Mouse (Mus musculus) fat pad, adult 2 months (tissue): ENCODE results near the gene Ubxn7.

Experiments
- DNase-seq: peaks from one replicate; pipeline ENCODE4 v3.0.0-alpha.2; 2011; ENCODE audit warnings: low read depth, low spot score; ENCODE audit errors: extremely low read depth

Gene Ubxn7

DNA sequence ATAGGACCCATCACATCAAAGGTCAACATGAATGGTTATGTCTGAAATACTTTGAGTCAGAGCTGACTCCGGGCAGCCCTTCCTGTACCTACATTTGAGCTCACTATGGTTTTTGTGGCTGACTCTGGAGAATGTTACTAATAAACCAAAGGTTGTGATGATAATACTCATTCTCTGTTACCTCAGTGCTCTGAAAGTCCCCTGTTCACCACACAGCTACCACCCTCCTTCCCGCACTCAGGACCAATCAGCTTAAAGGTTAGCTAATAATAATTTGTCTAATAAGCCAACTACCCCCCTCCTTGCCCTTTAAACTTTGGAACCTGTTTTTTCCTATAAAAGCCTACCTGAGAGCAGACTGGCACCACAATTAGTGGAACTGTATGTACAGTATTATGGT lies 47.5 kb downstream of the Ubxn7 start:
- no peak for DNase-seq

DNA sequence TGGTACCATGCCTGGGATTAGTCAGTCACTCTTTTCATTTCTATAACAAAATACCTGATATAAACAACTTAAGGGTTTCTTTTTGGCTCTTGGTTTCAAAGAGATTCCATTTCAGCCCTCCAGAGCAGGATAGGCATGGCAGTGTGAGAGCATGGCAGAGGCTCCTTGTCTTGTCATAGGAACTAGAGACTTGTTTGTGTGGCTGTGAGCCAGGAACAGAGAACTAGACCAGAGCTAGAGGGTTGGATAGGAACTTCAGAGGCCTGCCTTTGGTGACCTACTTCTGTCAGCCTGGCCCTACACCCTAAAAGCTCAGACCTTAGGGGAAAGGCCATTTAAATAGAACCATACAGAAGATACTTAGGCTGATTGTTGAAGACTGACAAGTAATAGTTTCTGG lies 50.8 kb downstream of the Ubxn7 start:
- no peak for DNase-seq

DNA sequence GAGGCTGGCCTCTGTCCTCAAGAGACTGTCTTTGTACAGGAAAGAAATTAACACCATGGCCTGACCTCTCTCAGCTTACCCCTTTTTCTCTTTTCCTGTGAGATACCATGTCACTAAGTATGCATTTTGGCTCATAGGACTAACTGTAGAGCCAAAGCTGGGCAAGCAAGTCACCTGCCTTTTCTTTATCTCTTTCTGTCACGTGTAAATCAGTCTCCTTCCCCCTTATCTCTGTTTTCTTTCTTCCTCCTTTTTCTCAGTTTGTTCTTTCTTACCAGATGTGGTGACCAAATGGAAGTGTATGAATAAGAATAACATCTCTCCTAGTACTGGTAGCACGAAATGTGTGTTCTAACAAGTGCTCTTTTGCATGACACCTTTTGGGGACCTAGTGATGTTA lies 52.8 kb downstream of the Ubxn7 start:
- no peak for DNase-seq

DNA sequence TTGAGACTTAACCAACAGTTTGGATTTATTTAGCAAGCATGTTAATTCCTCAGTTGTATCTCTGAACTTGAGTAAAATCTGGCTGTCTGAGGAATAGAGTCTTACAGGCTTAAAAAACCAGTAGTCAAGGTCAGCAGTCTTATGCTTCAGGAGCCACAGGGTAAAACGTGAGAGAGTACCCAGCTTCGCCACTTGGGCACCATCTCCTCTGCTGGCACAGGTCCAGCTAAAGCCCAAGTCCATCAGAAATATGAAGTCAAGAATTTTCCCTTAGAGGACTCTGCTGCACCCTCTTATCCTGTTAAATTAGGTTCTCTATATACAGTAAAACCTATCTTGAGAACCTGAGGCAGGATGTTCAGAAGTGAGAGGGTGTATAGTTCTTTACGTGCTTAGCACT lies 54.8 kb downstream of the Ubxn7 start:
- DNase-seq, result no peak

DNA sequence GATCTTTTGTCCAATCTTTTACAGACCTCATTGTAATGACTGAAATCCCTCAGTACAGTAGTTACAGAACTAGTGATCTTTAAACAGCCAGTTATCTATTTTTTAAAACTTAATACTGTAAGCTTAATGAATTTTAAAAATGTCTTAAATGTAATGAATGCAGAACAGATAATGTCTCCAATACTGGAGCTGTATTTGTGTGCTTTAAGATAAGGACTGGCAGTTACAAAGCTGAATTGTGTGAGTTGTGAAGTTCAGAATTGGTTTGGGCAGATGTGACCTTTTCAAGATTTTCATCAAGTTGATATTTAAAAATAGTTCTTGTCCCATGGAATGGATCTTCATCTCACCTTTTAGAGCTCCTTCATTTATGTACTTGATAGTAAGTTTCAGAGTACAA lies 57.0 kb downstream of the Ubxn7 start:
- no peak for DNase-seq

DNA sequence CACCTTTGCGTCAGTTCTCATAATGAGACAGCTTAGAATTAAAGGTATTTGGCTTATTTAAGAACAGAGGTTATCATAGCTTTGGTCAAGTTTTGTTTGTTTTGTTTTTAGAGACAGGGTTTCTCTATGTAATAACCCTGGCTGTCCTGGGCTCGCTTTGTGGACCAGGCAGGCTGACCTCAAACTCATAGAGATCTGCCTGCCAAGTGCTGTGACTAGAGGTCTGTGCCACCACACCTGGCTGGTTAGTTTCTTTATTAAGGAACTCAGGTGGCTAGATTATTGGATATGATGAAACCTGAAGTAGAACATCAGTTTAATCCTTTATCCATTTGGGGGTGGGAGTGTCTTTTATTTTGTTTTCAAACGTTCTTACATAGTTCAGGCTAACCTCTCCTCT lies 57.8 kb downstream of the Ubxn7 start:
- no peak for DNase-seq

DNA sequence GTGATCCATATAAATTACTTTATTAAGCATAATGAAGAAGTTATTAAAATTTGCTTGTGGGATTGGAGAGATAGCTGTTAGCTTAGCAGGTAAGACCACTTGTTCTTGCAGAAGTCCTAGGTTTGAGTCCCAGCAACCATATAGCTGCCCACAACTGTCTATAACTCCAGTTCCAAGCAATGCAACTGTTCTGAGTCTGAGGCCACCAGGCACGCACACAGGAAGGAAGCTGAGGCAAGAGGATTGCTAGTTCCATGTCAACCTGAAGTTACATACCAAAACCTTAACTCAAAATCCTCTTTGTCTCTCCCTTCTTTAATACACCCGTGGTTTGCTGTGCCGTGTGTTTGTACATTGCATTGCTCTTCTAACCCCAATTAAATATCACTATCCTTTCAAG lies 58.8 kb downstream of the Ubxn7 start:
- no peak for DNase-seq

DNA sequence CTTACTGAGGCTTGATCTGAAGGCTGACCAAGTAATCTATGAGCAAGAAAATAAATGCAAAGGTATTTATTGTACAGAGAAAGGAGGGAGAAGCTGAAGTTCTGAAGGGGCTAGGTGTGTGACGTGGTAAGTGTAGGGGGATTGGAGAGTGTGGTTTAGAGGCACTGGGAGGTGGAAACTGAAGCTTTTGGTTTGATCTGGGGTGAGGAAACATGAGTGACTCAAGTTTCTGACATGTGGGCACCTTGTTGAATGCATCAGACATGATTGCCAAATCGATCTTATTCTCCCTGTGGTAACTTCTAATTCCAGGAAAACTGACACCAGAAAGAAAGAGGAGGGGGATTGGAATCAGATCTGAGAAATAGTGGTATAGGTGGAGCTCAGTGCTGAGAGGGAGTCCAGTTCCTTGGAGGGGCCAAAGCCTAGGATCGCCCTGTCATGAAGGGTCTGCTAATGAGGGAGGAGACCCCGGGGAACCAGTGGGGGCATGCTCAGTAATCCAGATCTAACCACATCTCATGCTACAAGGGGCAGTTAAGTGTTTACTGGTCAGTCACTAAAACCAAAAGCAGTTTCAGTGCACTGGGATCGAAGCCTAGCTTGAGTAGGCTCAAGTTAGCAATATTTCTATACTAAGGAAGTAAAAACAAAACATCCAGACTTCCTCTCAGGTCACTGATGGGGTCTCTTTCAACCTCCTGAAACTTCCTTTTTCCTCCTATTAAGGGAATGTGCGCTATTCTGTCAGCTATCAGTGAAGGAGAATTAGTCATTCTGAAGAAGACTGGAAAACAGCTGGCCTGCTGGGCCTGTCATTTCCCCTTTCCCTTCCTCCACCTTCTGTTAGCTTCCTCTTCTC lies 63.9 kb downstream of the Ubxn7 start:
- no peak for DNase-seq

DNA sequence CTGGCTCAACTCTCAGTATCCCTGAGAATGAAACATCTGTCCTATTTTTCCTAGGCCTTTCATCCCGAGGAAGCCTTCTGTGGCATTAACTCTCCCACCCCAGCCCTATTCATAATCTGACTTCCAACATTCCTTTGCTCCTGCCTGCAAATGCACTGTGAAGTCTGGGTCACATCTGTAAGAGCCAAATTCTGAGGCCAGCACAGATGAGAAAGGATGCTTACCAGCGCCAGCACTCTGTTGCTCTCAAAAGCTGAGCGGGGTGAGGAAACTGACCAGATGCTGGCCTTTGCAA lies 64.4 kb downstream of the Ubxn7 start:
- DNase-seq, result no peak

DNA sequence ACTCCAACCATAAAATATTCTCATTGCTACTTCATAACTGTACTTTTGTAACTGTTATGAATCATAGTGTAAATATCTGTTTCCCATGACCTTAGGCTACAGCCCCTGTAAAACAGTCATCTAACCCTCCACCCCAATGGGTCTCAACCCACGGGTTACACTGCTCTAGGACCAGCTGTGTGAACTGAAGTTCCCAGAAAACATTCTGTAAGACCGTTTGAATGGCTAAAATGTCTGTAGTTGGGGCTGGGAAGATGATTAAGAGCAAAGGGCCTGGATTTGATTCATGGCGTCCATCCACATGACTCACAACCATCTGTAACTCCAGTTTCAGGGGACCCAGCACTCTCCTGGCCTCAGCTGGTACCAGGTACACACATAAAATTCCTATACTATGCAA lies 66.1 kb downstream of the Ubxn7 start:
- DNase-seq, result no peak

DNA sequence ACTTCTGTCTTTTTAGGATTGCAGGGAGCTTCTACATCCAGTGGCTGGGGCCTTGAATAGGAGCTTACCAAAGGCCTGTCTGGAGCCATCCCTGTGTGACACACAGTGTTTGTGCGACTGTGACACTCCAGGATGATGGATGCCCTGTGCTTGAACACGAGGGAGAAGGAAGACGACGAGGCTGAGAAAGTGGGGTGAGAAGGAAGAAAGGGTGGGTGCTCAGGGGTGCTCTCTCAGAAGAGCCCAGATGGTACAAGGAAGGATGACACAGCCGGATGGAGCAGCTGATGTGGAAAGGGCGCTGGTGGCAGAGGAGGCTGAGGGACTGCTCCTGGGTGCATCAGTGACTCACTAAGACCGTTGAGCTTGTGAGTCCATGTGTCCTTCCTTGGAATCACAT lies 68.2 kb downstream of the Ubxn7 start, which contains the start of gene Tm4sf19:
Gene Tm4sf19, plus strand, starts transcription at position 240 of the 400 bp plus-strand sequence.
- DNase-seq, result no peak

DNA sequence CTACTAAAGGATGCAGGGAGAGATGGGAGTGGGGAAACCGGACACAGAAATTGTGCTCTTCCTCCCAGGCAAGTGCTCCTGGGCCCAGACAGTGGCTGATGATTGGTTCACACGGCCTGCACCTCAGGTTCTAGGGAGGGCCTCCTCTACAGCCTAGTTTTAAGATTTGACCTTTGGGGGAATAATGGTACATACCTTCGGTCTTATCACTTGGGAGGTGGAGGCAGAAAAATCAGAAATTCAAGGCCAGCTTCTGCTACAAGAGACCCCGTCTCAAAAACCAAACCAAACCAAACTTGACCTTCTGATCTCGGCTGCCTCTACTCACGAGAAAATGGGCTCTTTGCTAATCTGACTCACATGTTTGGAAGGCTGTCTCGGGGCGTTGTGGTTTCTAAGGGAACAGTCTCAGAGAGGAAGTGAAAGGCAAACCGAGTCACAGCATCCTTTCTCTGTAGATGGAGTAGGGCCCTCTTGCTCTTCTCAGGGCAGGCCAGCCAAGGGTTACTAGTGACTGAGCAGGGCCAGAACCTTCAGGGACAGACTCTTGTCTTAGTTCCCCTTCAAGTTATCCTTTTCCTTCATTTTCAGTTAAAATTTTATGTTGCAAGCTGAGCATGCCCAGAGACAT lies 69.4 kb downstream of the Ubxn7 start:
- no peak for DNase-seq

DNA sequence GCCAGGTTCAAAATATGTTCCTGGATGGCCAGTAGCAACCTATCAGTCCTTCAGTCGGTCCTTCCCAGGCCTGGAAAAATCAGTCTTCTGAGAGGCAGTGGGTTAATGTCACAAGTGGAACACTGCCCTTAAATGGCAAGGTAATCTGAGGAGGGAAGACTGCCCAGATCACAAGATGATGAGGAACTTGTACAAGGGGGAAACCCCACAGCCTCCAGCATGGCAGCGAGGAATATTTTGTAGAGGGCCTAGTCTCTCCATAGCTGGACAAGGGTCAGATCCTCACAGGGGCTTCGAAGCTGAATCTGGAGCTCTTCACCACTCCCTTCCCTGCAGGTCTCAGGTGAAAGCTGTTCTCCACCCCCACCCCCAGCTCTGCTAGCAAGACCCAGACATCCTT lies 70.8 kb downstream of the Ubxn7 start:
- no peak for DNase-seq

DNA sequence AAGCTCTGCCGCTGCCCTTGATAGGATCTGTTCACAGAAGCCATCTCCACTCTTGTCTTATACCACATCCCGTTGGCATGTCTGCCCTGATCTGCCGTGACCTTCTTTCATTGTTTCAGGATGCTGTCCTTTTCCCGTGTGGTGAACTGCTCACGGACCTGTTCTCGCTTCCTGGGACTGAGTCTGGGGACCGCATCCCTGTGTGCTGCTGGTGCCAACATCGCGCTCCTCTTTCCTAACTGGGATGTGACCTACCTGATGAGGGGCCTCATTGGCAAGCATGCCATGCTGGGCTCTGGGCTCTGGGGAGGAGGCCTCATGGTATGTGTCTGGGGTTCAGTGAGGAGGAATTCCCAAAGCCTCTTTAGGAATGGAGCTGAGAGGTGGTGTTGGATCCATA lies 73.7 kb downstream of the Ubxn7 start:
- no peak for DNase-seq

DNA sequence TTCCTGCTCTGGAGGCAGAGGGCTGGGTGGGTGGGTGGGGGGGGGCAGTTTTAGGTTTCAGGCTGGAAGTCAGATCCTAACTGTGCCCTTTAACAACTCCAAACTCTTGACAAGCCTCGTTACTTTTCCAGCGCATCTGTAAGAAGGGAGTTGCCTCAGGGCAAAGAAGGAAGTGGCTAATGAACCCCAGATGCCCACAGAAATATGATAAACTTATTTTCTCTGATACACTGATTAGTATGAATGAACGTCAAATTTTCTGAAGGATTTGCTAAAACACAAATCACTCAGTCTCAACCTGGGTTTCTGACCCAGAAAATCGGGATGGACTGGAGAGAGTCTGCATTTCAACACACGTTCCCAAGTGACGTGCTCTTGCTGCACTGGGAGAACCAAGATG lies 74.6 kb downstream of the Ubxn7 start:
- DNase-seq, result no peak

DNA sequence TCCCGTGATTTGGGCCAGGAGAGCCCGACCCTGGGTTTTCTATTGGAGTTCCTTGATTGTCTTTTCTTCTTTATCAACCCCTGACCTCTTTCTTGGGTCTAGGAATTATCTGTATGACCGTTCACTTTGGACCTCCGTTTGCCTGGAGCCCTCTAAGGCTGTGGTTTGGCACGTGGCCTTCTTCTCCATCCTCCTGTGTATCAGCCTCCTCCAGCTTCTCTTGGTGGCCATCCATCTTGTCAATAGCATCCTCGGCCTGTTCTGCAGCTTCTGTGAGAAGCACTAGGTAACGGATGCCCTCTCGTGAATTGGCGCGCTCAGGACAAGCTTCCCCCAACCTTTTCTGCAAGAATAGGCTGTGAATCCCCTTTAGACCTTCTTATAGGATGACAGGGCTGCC lies 75.7 kb downstream of the Ubxn7 start:
- DNase-seq, result no peak

DNA sequence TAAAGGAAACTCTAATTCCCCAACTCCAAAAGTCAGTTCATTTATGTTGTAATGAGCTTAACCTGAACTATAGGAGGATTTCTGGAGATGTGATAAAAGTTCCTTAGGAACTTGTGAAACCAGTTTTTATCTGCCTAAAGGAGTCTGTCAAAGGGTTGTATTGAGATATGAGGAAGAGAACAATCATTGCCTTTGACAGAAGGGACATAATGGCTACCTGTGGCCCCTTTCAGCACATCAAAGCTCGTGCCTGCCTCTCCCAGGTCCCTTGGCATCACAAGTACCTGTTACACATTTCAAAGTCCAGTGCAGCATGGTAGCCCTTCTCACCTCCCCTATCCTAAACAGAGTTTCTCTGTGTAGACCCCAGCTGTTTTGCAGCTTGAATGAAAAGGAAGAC lies 85.4 kb downstream of the Ubxn7 start:
- peak; percentile 30 for DNase-seq

DNA sequence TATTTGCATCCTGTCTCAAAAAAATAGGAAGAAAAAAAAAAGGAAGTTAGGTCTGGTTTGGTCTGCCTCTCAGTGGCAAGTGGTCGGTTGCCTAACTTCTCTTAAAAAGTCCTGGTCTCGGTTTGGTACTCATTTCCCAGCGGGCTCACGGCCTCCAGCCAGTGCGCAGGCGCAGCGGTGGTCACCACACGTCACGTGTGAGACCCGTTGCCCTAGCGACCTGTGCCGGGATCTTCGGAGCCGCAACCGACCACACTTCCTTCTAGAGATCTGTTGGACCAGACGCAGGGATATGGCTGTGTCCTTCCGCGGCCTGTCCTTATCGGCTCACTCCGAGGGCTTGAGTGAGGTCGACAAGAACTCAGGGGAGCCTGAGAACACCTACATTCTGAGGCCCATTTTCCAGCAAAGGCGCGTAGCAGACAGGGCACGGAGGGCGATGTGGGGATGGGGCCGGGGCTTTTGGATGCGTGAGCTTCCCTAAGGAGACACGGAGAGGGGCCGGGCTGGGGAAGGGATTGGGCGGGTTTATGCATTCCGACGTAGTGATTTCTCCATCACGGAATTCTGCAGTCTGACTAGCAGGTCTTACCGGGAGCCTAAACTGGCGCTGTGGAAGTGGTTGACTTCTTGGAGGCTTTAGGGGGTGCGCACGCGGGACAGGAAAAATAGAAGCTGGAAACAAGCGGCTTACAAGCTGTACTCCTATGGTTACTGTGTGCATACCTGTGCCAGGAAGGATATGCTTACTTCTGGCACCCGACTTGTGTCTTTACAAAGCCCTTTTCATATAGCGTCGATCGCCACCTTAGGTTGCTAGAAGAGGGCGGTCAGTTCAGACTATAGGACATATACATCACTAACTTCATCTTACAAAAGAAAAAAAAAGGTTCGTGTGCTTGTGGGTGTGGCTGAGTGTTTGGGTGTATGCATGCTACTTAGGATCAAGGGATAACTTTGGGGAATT lies 87.7 kb downstream of the Ubxn7 start, which contains the start of gene Tctex1d2:
Gene Tctex1d2, plus strand, starts transcription at position 186 of the 967 bp plus-strand sequence.
- DNase-seq, result peak; percentile 31

DNA sequence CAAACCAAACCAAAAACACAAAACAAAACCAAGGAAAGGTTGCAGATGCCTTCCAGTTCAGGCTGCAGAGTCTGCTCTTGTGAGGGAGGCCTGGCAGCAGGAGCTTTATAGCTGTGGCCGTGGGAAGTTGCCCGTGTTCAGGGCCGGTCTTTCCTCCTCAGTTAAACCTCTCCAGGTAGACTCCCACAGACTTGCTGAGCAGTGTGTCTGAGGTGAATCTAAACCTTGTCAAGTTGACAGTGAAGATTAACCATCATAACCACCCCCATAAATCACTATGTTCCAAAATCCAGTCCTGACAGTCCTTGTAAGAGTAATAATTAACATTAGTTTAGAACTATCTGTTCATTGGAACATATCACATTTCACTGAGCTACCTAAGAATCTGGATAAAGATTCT lies 95.4 kb downstream of the Ubxn7 start:
- DNase-seq, result no peak

DNA sequence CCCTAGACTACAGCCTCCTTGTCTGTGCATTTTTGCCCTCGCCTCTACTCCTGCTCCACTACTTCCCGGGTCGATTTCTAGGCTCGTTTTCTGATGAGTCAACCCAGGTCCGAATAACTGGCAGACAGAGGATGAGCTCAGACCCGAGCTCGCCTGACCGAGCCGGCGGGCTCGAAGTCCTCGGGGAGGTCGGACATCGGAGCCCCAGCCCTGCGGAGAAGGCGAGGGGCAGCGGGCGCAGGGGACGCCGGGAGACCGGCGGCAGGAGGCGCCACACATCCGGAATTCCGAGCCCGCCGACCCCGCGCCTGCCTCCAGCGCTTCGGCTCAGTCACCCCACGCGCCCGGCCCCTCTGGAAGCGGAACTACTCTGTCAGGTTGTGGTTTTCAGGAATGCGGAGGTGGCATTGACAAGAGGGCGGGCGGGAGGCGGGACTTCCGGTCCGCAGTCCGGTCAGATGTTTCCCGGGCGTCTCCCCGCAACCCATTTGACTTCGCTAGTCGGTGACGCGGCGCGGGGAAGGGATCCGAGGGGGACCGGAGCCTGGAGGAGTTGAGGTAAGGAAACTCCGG lies 98.5 kb downstream of the Ubxn7 start, which contains the start of gene Pcyt1a:
Gene Pcyt1a, plus strand, starts transcription at position 448 of the 573 bp plus-strand sequence.
- DNase-seq, result no peak

DNA sequence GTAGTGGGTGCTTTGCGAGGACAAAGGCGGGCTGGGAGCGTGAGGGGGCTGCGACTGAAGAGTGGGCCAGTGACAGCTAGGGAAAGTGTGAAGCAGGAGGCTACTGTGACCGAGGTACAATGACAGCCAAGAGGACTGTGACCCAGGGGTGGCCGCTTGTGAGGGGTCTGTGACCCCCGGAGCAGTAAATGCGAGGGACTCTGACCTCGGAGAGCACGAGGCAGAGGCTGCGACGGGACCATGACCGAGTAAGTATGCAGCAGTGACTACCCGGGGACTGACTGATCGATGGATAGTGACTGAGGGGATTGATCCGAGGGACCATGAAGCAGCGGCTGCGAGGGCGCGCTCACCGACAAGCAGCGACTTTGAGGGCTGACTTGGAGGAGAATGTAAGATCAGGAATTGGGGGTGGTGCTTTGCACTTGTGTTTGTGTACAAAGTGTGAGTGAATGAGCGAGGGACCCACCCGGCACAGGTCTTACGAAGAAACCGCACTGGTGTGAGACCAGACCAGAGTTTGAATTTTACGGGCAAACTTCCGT lies 99.1 kb downstream of the Ubxn7 start:
- no peak for DNase-seq
